Mouse (Mus musculus) forebrain, embryonic 10.5 days (tissue): Measurements from ENCODE around the gene Sacs. TPM values are rescaled to one million over a fixed set of nuclear protein-coding genes. Genes with fewer than 3 reads are reported as not detected.
A peak's percentile ranks its signal among the peaks of the same experiment; 100 is the strongest.

Experiments used
- DNase-seq: peaks from one replicate; pipeline ENCODE4 v3.0.0-alpha.2; 2017; ENCODE audit warnings: low spot score; ENCODE audit errors: extremely low spot score
- H3K27ac ChIP-seq: fragments of 300-500 bp; sonication (generic); 2 replicates; pipeline ENCODE4 v1.5.1; 2016; ENCODE audit warnings: mild to moderate bottlenecking
- H3K27me3 ChIP-seq: fragments of 300-500 bp; sonication (generic); 2 replicates; pipeline ENCODE4 v1.6.1; 2016; ENCODE audit warnings: mild to moderate bottlenecking; ENCODE audit not compliant: poor library complexity, severe bottlenecking
- H3K36me3 ChIP-seq: fragments of 300-500 bp; sonication (generic); replicated peaks from 2 replicates; pipeline ENCODE4 v1.6.1; 2016; ENCODE audit warnings: mild to moderate bottlenecking, moderate library complexity
- H3K4me1 ChIP-seq: fragments of 300-500 bp; sonication (generic); 2 replicates; pipeline ENCODE4 v1.6.1; 2016
- H3K4me3 ChIP-seq: fragments of 300-500 bp; sonication (generic); 2 replicates; pipeline ENCODE4 v1.5.1; 2016; ENCODE audit warnings: mild to moderate bottlenecking, moderate library complexity
- H3K9me3 ChIP-seq: fragments of 300-500 bp; sonication (generic); 2 replicates; pipeline ENCODE4 v1.6.1; 2016; ENCODE audit warnings: mild to moderate bottlenecking, moderate library complexity
- WGBS: fragments of 180-500 bp; shearing (Covaris S2); methylation state at CpG from one replicate; pipeline ENCODE4 v1.1.7; 2016; 5-methylcytosine and 5-hydroxymethylcytosine counted together
- polyA plus RNA-seq: library from polyadenylated mRNA; unstranded; fragments of >200 nt; fragmentation: Nextera tagmentation; extraction: Ambion mirVana; gene quantifications from 2 replicates; pipeline ENCODE4 v1.2.1, GENCODE M21; 2016

The Sacs gene
- polyA plus RNA-seq, 1 experiment from 2014 or later = 3.4 TPM

GRCm38 (mm10) chr14:61274414-61275198 is 136.3 kb downstream of the Sacs start:
- no peak overlapping the region for H3K27ac ChIP-seq
- DNase-seq = no peak
- 10% methylated on average over 38 of the region's 38 CpGs for WGBS
- peaks cover 52% of the 10 kb centered on the region for H3K27me3 ChIP-seq
- H3K4me1 ChIP-seq = peaks cover 12% of the 10 kb centered on the region
- no peaks in the 10 kb centered on the region for H3K9me3 ChIP-seq
- peak overlapping the region; percentile 40 for H3K4me3 ChIP-seq
- no peaks in the 10 kb centered on the region for H3K36me3 ChIP-seq

GRCm38 (mm10) chr14:61277285-61277684 is 139.0 kb downstream of the Sacs start:
- no peak for DNase-seq
- WGBS = 49% methylated on average over 1 of the region's 1 CpGs
- Histone ChIP-seq H3K27ac (no peak overlapping the region), H3K4me1 (peaks cover 12% of the 10 kb centered on the region), H3K27me3 (peaks cover 46% of the 10 kb centered on the region), H3K9me3 (no peaks in the 10 kb centered on the region), H3K36me3 (no peaks in the 10 kb centered on the region), H3K4me3 (no peak overlapping the region)

DNA sequence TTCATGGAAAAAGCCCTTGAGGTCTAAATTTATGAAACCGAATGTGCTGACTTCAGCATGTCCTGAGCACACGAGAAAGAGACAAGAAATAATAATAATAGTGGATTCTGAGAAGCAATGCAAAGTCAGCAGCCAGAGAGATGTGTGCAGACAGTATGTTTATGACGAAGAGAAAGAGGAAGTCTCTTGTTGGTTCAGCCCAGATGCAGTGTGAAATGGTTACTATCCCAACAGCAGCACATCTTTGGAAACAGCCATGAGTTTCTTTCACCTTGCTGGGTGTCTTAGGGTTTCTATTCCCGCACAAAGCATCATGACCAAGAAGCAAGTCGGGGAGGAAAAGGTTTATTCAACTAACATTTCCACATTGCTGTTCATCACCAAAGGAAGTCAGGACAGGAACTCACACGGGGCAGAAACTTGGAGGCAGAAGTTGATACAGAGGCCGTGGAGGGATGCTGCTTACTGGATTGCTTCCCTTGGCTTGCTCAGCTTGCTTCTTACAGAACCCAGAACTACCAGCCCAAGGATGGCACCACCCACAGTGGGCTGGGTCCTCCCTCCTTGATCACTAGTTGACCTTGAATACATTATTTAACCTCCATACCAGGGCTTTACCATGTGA is 140.5 kb downstream of the Sacs start:
- Histone ChIP-seq H3K27me3 (peaks cover 31% of the 10 kb centered on the region), H3K4me3 (no peak overlapping the region), H3K4me1 (peaks cover 12% of the 10 kb centered on the region), H3K36me3 (no peaks in the 10 kb centered on the region), H3K9me3 (no peaks in the 10 kb centered on the region), H3K27ac (no peak overlapping the region)
- 83% methylated on average over 7 of the region's 7 CpGs for WGBS
- no peak for DNase-seq

GRCm38 (mm10) chr14:61288606-61289286 is 150.5 kb downstream of the Sacs start:
- 73% methylated on average over 19 of the region's 19 CpGs for WGBS
- Histone ChIP-seq H3K27ac (no peak overlapping the region), H3K4me1 (no peaks in the 10 kb centered on the region), H3K4me3 (no peak overlapping the region), H3K36me3 (no peaks in the 10 kb centered on the region), H3K27me3 (no peaks in the 10 kb centered on the region), H3K9me3 (no peaks in the 10 kb centered on the region)
- no peak for DNase-seq

Other genes starting within 250 kb of the Sacs start
- gene Tnfrsf19, start 92.0 kb upstream of the Sacs start, polyA plus RNA-seq = 102 and 110 TPM in 2 replicates
- gene Sgcg, start 120.0 kb downstream of the Sacs start, polyA plus RNA-seq = 0.04 TPM in 1 of 2 replicates, not detected in the other
- gene Arl11, start 171.3 kb downstream of the Sacs start, polyA plus RNA-seq = 0.19 and 0.31 TPM in 2 replicates
- gene Ebpl, start 222.0 kb downstream of the Sacs start, polyA plus RNA-seq = 8.9 and 9.1 TPM in 2 replicates